Comparison of ENCODE assay signal across 8 mouse cellular contexts in genomic region chr10:17212551-17213309, GRCm38 (mm10).
DNase-seq lines count a peak whose midpoint lies in the region; ATAC-seq and TF ChIP-seq lines count a peak whose summit lies in the region.

No protein-coding gene starts in this region.

- DNase-seq in heart, postnatal 25 days (ENCODE audit: low spot score): no peak
- DNase-seq in brain, embryonic 14.5 days (ENCODE audit: low read depth): peak; percentile 79
- peak; percentile 33 for DNase-seq in gonadal fat pad, adult 2 months (ENCODE audit: low read depth)
- peak; percentile 83 for DNase-seq in midbrain, embryonic 11.5 days (ENCODE audit: low spot score, missing footprints)
- no peak for DNase-seq in thymus, postnatal 25 days
- no peak for DNase-seq in liver
- no peak for DNase-seq in retina, postnatal 1 day

- no peaks in the 10 kb centered on the region for H3K9me3 ChIP-seq in heart, embryonic 12.5 days (replicated peaks)
- H3K9me3 ChIP-seq in midbrain, embryonic 11.5 days (ENCODE audit: control insufficient read depth, low read length): no peaks in the 10 kb centered on the region

- TF ChIP-seq CTCF in brain, embryonic 14.5 days (IDR thresholded peaks at IDR 0.05; ENCODE audit: borderline replicate concordance, extremely low read depth, insufficient read depth, insufficient read length): no peak

- no peaks in the 10 kb centered on the region for H3K27me3 ChIP-seq in heart, embryonic 12.5 days (replicated peaks)
- no peaks in the 10 kb centered on the region for H3K27me3 ChIP-seq in midbrain, embryonic 11.5 days (ENCODE audit: control insufficient read depth, insufficient read depth, low read length)

- no peak for ATAC-seq in heart, embryonic 12.5 days (ENCODE audit: insufficient number of reproducible peaks, low FRiP score)
- ATAC-seq in midbrain, embryonic 11.5 days (ENCODE audit: low FRiP score): peak; percentile 86

- no peak overlapping the region for H3K27ac ChIP-seq in heart, embryonic 12.5 days (ENCODE audit: poor library complexity, severe bottlenecking)
- H3K27ac ChIP-seq in midbrain, embryonic 11.5 days (ENCODE audit: low read depth, low read length): no peak overlapping the region; the same call in 1 of the 2 replicates

- 48% methylated on average over 12 of the region's 12 CpGs for WGBS in heart, embryonic 12.5 days
- 31% methylated on average over 11 of the region's 12 CpGs for WGBS in midbrain, embryonic 11.5 days

- peak overlapping the region; percentile 6; the same call in 1 of the 2 replicates for H3K4me2 ChIP-seq in heart, embryonic 12.5 days
- H3K4me2 ChIP-seq in midbrain, embryonic 11.5 days: no peak overlapping the region

- intact Hi-C loops in heart, postnatal 25 days (cut with DNase I): no loop called here

- no peak for TF ChIP-seq POLR2A in brain, embryonic 14.5 days (IDR thresholded peaks at IDR 0.05; ENCODE audit: borderline replicate concordance, extremely low read depth, insufficient read depth, insufficient read length, poor library complexity, severe bottlenecking)

- no peaks in the 10 kb centered on the region for H3K4me1 ChIP-seq in heart, embryonic 12.5 days (replicated peaks)
- H3K4me1 ChIP-seq in midbrain, embryonic 11.5 days (ENCODE audit: control insufficient read depth, insufficient read depth, low read length): peaks cover 8% of the 10 kb centered on the region; the same call in 1 of the 2 replicates

- no peak overlapping the region for H3K4me3 ChIP-seq in heart, embryonic 12.5 days
- no peak overlapping the region for H3K4me3 ChIP-seq in midbrain, embryonic 11.5 days (ENCODE audit: low read depth, low read length)

- H3K36me3 ChIP-seq in heart, embryonic 12.5 days: no peaks in the 10 kb centered on the region
- H3K36me3 ChIP-seq in midbrain, embryonic 11.5 days (ENCODE audit: control insufficient read depth, insufficient read depth, low read length): no peaks in the 10 kb centered on the region

- no peak overlapping the region for H3K9ac ChIP-seq in heart, embryonic 12.5 days
- no peak overlapping the region for H3K9ac ChIP-seq in midbrain, embryonic 11.5 days (ENCODE audit: low read length)

Comparison
In these comparisons a context has a peak if more than half of its experiments do, and no peak if none do; other contexts are left out.
1. DNase-seq: peak in brain, embryonic 14.5 days (single experiment), gonadal fat pad, adult 2 months (single experiment) and midbrain, embryonic 11.5 days (single experiment); none in heart, postnatal 25 days (single experiment), thymus, postnatal 25 days (single experiment), liver (single experiment) and retina, postnatal 1 day (single experiment).